Mouse (Mus musculus): ENCODE data around the gene Jmjd6.

The Jmjd6 gene

GRCm38 (mm10) chr11:116806136-116807071 is 36.8 kb downstream of the Jmjd6 start:
- no peak for DNase-seq (ENCODE audit: low spot score)

DNA sequence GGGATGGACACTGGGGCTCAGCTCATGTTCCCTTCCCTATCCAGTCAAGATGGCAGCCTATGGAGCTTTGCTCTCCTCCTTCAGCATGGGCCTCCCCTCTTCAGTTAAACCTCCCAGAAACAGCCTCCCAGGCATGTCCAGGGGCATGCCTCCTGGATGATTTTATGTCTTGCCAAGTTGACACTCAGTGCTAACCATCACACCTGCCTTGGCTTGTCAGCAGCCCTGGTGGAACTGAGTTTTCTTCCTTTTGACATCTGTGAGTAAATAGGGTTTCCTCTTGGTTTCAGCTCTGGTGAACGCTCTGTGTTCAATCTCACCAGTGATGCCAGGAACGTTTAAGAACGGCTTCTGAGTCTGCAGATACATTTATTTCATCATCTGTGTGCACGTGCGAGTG is 40.5 kb downstream of the Jmjd6 start:
- DNase-seq (ENCODE audit: low spot score): no peak

DNA sequence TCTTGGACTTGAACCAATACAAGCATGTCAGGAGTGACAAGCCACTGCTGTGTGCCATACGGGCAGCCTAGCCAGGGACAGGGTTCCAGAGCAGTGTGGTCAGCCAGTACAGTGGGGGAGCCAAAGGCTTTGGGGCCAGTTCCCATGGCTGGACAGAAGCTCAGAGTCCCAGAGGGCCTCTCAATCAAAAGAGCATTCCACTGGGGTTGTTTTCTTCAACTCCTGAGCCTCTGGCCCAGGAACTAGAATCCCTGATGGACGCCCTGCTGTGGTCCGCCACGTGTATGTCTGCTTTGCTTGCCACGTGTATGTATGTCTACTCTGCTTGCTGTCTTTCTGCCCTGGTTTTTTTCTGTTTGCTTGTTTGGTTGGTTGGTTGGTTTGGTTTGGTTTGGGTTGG is 42.1 kb downstream of the Jmjd6 start:
- DNase-seq (ENCODE audit: low spot score): no peak

DNA sequence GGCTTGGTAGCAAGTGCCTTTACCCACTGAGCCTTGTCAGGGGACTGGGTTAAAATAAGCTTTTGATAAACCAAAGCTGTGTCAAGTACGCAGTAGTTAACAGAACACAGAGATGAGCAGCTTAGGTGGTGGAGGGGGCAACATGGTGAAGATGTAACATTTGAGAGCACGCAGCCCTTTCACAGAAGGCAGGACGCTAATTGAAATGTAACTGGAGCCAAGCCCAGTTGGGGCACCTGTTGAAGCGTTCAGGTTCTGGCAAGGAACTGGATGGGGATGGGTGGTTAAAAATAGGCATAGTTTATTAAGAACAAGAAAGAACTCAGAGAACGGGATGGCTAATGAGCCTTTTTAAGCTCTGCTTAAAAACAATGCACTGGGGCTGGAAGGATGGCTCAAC is 43.9 kb downstream of the Jmjd6 start:
- DNase-seq (ENCODE audit: low spot score): no peak

All from urinary bladder, postnatal 25 days (tissue).